Mouse (Mus musculus) limb, embryonic 10.5 days (tissue): ENCODE measurements around the gene Zfp511. TPM values are rescaled to one million over a fixed set of nuclear protein-coding genes. Genes with fewer than 3 reads are reported as not detected.

Experiments used
- DNase-seq: peaks from one replicate; pipeline ENCODE4 v3.0.0-alpha.2; 2017; ENCODE audit warnings: low spot score
- H3K27ac ChIP-seq: fragments of 300-500 bp; sonication (generic); 2 replicates; pipeline ENCODE4 v1.5.1; 2016; ENCODE audit warnings: mild to moderate bottlenecking
- H3K27me3 ChIP-seq: fragments of 300-500 bp; sonication (generic); 2 replicates; pipeline ENCODE4 v1.6.1; 2016; ENCODE audit warnings: low read depth, mild to moderate bottlenecking; ENCODE audit not compliant: poor library complexity, severe bottlenecking
- H3K36me3 ChIP-seq: fragments of 300-500 bp; sonication (generic); 2 replicates; pipeline ENCODE4 v1.6.1; 2016; ENCODE audit warnings: mild to moderate bottlenecking, moderate library complexity
- H3K4me1 ChIP-seq: fragments of 300-500 bp; sonication (generic); 2 replicates; pipeline ENCODE4 v1.6.1; 2016
- H3K4me3 ChIP-seq: fragments of 300-500 bp; sonication (generic); 2 replicates; pipeline ENCODE4 v1.5.1; 2016; ENCODE audit warnings: mild to moderate bottlenecking, moderate library complexity
- H3K9me3 ChIP-seq: fragments of 300-500 bp; sonication (generic); replicated peaks from 2 replicates; pipeline ENCODE4 v1.6.1; 2016; ENCODE audit warnings: mild to moderate bottlenecking
- WGBS: fragments of 180-500 bp; shearing (Covaris S2); methylation state at CpG from one replicate; pipeline ENCODE4 v1.1.7; 2016; 5-methylcytosine and 5-hydroxymethylcytosine counted together
- polyA plus RNA-seq: library from polyadenylated mRNA; unstranded; fragments of >200 nt; fragmentation: Nextera tagmentation; extraction: Ambion mirVana; gene quantifications from 2 replicates; pipeline ENCODE4 v1.2.1, GENCODE M21; 2016

The Zfp511 gene
- polyA plus RNA-seq, 1 experiment from 2014 or later, result 40.7 TPM

- no peaks in the 10 kb centered on the region for H3K4me1 ChIP-seq
- DNase-seq, result no peak
- WGBS, result 96% methylated on average over 17 of the region's 17 CpGs
- no peaks in the 10 kb centered on the region for H3K27me3 ChIP-seq
- H3K9me3 ChIP-seq, result no peaks in the 10 kb centered on the region
- H3K4me3 ChIP-seq, result no peak overlapping the region
- H3K27ac ChIP-seq, result no peak overlapping the region
- peaks cover 61% of the 10 kb centered on the region for H3K36me3 ChIP-seq
Observed at GRCm38 (mm10) chr7:140011336-140011735, 24.9 kb upstream of the Zfp511 start.

- DNase-seq, result no peak
- H3K4me1 ChIP-seq, result peaks cover 16% of the 10 kb centered on the region
- H3K4me3 ChIP-seq, result no peak overlapping the region
- no peaks in the 10 kb centered on the region; the same call in 1 of the 2 replicates for H3K9me3 ChIP-seq
- 96% methylated on average over 12 of the region's 12 CpGs for WGBS
- no peaks in the 10 kb centered on the region for H3K27me3 ChIP-seq
- H3K27ac ChIP-seq, result no peak overlapping the region
- peaks cover 67% of the 10 kb centered on the region for H3K36me3 ChIP-seq
Observed at GRCm38 (mm10) chr7:140031771-140032170, 4.4 kb upstream of the Zfp511 start.

- no peaks in the 10 kb centered on the region; the same call in 1 of the 2 replicates for H3K9me3 ChIP-seq
- H3K4me3 ChIP-seq, result no peak overlapping the region
- peaks cover 67% of the 10 kb centered on the region for H3K36me3 ChIP-seq
- peaks cover 22% of the 10 kb centered on the region for H3K4me1 ChIP-seq
- no peak overlapping the region for H3K27ac ChIP-seq
- no peaks in the 10 kb centered on the region for H3K27me3 ChIP-seq
- no peak for DNase-seq
- WGBS, result 96% methylated on average over 10 of the region's 10 CpGs
Observed at GRCm38 (mm10) chr7:140032366-140032765, 3.8 kb upstream of the Zfp511 start.

DNA sequence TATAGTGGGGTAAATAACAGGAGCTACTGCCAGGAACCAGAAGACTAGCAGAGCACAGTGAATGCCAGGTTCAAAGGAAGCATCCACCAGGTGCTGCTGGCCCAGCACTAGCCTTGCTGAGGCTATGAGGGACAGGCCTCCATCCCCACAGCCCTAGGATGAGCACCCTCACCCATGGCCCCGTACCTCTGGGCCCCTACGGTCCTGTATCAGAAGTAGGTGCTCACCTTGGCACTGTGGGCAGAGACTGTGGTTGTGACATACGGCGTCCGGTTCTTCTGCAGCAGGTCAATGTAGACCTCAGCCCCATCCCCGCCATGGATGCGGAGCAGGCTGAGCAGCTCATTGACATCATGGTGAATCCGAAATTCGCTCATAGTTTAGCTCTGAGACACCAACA lies 2.8 kb upstream of the Zfp511 start:
- Histone ChIP-seq H3K27ac (no peak overlapping the region), H3K4me1 (peaks cover 25% of the 10 kb centered on the region), H3K4me3 (no peak overlapping the region), H3K9me3 (no peaks in the 10 kb centered on the region), H3K36me3 (peaks cover 63% of the 10 kb centered on the region), H3K27me3 (no peaks in the 10 kb centered on the region)
- no peak for DNase-seq
- WGBS, result 96% methylated on average over 9 of the region's 9 CpGs

- Histone ChIP-seq H3K27me3 (no peaks in the 10 kb centered on the region), H3K36me3 (peaks cover 61% of the 10 kb centered on the region), H3K9me3 (no peaks in the 10 kb centered on the region), H3K4me3 (peak overlapping the region; percentile 89), H3K4me1 (peaks cover 25% of the 10 kb centered on the region), H3K27ac (peak overlapping the region; percentile 95)
- no peak for DNase-seq
- 28% methylated on average over 7 of the region's 7 CpGs for WGBS
Observed at GRCm38 (mm10) chr7:140035456-140035855, 735 bp upstream of the Zfp511 start.

GRCm38 (mm10) chr7:140037171-140037555 lies 972 bp downstream of the Zfp511 start:
- no peak overlapping the region for H3K27ac ChIP-seq
- H3K36me3 ChIP-seq, result peaks cover 51% of the 10 kb centered on the region
- WGBS, result 58% methylated on average over 3 of the region's 3 CpGs

GRCm38 (mm10) chr7:140042728-140043127 lies 6.5 kb downstream of the Zfp511 start:
- peaks cover 30% of the 10 kb centered on the region for H3K36me3 ChIP-seq
- no peak overlapping the region for H3K27ac ChIP-seq
- no peak overlapping the region for H3K4me3 ChIP-seq
- no peak for DNase-seq
- no peaks in the 10 kb centered on the region for H3K9me3 ChIP-seq
- H3K27me3 ChIP-seq, result peaks cover 39% of the 10 kb centered on the region
- whole genome bisulfite sequencing, result 59% methylated on average over 3 of the region's 3 CpGs
- peaks cover 3% of the 10 kb centered on the region for H3K4me1 ChIP-seq

More at GRCm38 (mm10) chr7:140037171-140037555, 972 bp downstream of the Zfp511 start:
- Histone ChIP-seq H3K9me3 (no peaks in the 10 kb centered on the region), H3K4me1 (peaks cover 25% of the 10 kb centered on the region), H3K4me3 (peak overlapping the region; percentile 89), H3K27me3 (no peaks in the 10 kb centered on the region)
- no peak for DNase-seq

DNA sequence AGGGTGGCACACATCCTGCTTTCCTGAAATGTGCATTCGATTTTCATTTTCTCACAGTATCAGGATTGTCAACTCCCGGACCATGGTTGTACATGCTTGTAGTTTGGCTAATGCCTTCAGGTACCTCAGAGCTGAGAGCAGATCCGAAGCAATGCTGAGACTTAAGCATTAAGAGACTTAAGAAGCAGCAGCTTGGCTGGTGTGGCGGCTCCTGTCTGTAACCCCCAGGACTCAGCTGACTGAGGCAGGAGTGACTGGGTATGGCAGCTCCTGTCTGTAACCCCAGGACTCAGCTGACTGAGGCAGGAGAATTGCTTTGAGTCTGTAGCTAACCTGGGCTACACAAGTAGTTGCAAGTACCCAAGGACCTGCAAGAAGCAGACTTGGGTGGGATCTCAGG lies 9.4 kb downstream of the Zfp511 start:
- H3K4me1 ChIP-seq, result peaks cover 23% of the 10 kb centered on the region
- no peak for DNase-seq
- no peaks in the 10 kb centered on the region for H3K9me3 ChIP-seq
- H3K27me3 ChIP-seq, result peaks cover 68% of the 10 kb centered on the region
- no peak overlapping the region for H3K4me3 ChIP-seq
- no peak overlapping the region for H3K27ac ChIP-seq
- H3K36me3 ChIP-seq, result peaks cover 6% of the 10 kb centered on the region
- 82% methylated on average over 4 of the region's 4 CpGs for WGBS

GRCm38 (mm10) chr7:140047811-140048311 lies 11.7 kb downstream of the Zfp511 start:
- under 1% methylated on average over 33 of the region's 33 CpGs for WGBS
- peaks cover 23% of the 10 kb centered on the region for H3K4me1 ChIP-seq
- DNase-seq, result no peak
- H3K36me3 ChIP-seq, result no peaks in the 10 kb centered on the region
- H3K27me3 ChIP-seq, result peaks cover 91% of the 10 kb centered on the region
- H3K4me3 ChIP-seq, result peak overlapping the region; percentile 50
- no peaks in the 10 kb centered on the region for H3K9me3 ChIP-seq
- no peak overlapping the region for H3K27ac ChIP-seq

DNA sequence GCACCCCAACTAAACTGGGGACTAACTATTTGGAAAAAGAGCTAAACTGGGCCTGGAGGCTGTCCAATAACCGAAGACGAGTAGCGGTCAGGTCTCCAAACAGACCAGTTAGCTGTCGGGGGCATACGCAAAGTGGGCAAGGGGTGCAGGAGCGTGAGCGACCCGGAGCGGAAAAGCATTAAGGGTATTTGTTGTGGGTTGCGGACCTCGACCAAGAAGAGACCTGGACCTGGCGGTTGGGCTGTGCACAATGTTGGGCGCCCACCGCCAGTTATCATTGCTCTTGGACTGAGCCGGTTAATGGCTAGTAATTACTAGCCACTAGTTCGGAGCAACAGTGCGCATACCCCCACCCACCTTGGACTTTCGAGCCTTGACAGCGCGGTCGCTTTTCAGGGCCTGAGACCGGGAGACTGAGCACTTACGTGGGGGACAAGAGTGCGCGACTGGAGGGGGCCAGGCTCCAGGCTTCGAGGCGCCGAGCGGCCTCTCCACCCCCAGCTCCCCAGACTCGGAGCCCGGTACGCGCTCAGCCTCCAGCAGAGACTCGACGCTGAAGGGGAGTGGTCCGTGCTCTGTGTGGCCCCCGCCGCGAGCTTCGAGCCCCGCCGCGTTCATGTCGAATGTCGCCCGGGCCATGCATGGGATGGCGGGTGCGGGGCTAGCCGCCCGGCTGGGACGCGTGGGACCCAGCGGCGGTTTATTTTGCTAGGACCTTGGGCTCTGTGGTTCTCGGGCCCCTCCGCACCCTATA lies 12.3 kb downstream of the Zfp511 start, which contains the start of gene Msx3:
Gene Msx3 (minus strand): TSS at position 729 of the 754 bp plus-strand sequence.
- no peak within 1 kb of the TSS for H3K27ac ChIP-seq
- WGBS, result 2% methylated on average over 52 of the region's 56 CpGs
- peak; percentile 64 for DNase-seq

GRCm38 (mm10) chr7:140049115-140049689 lies 13.0 kb downstream of the Zfp511 start:
- H3K4me3 ChIP-seq, result peak overlapping the region; percentile 50
- no peak overlapping the region for H3K27ac ChIP-seq
- no peaks in the 10 kb centered on the region for H3K36me3 ChIP-seq
- DNase-seq, result peak; percentile 61
- no peaks in the 10 kb centered on the region for H3K9me3 ChIP-seq
- 1% methylated on average over 34 of the region's 34 CpGs for WGBS
- peaks cover 23% of the 10 kb centered on the region for H3K4me1 ChIP-seq
- H3K27me3 ChIP-seq, result peaks cover 100% of the 10 kb centered on the region

More for the DNA sequence above, 12.3 kb downstream of the Zfp511 start, which contains the start of gene Msx3:
- H3K4me1 ChIP-seq, result peaks cover 23% of the 10 kb centered on the region
- peak within 1 kb of the TSS; percentile 50 for H3K4me3 ChIP-seq
- H3K9me3 ChIP-seq, result no peaks in the 10 kb centered on the region
- H3K36me3 ChIP-seq, result no peaks in the 10 kb centered on the region
- H3K27me3 ChIP-seq, result peaks cover 97% of the 10 kb centered on the region

DNA sequence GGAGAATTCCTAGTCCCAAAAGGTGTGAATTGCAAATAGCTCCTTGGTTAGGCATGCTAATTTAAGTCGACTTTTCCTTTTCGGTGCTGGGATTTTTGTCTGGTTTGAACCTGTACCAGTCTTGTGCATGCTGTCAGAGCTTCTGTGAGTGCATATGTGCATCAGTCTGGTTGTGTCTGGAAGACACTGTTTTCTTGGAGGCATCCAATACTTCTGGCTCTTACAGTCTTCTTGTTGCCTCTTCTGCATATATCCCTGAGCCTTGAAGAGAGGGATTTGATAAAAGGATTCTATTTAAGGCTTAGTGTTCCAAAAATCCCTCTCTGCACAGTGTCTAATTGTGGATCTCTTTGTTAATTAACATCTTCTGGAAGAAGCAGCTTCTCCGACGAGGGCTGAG lies 17.9 kb downstream of the Zfp511 start:
- Histone ChIP-seq H3K9me3 (no peaks in the 10 kb centered on the region), H3K27me3 (peaks cover 99% of the 10 kb centered on the region), H3K4me3 (no peak overlapping the region), H3K27ac (no peak overlapping the region), H3K36me3 (no peaks in the 10 kb centered on the region), H3K4me1 (peaks cover 21% of the 10 kb centered on the region)
- DNase-seq, result no peak
- WGBS, result 77% methylated on average over 4 of the region's 4 CpGs
